Mouse (Mus musculus) adrenal gland, adult 8-10 months (tissue): ENCODE data around the gene Map2. TPM values are rescaled to one million over a fixed set of nuclear protein-coding genes. Genes with fewer than 3 reads are reported as not detected.

ENCODE experiments used
- DNase-seq: peaks from one replicate; pipeline ENCODE4 v3.0.0; 2022
- total RNA-seq, 4 experiments: library from RNA; stranded (reverse); gene quantifications; 2 replicates each; pipeline ENCODE4 v1.2.4; 2022

Map2 gene
- total RNA-seq, 4 experiments from 2014 or later, result 23.9 to 44.2 (median 34.4) TPM

- DNase-seq, result no peak
Measured at GRCm38 (mm10) chr1:66205517-66205916, 30.4 kb downstream of the Map2 start.

DNA sequence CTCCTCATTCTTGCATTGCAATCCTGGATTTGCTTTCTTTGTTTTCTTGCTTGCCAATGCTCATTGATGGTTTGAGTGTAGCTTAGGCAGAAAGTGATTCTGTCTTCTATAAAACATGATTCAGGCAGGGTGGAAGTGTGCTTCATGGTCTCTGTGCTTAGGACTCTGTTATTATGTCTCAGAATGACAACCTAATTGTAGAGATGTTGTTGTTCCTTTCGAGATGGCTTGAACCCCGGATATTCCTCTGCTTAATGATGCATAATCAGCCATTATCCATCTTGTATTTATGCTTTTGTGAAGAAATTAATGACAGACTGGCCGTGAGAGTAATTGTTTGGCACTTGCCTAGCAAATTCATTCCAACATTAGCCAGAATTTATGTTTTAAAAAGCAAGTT is 31.8 kb downstream of the Map2 start:
- DNase-seq, result no peak

DNA sequence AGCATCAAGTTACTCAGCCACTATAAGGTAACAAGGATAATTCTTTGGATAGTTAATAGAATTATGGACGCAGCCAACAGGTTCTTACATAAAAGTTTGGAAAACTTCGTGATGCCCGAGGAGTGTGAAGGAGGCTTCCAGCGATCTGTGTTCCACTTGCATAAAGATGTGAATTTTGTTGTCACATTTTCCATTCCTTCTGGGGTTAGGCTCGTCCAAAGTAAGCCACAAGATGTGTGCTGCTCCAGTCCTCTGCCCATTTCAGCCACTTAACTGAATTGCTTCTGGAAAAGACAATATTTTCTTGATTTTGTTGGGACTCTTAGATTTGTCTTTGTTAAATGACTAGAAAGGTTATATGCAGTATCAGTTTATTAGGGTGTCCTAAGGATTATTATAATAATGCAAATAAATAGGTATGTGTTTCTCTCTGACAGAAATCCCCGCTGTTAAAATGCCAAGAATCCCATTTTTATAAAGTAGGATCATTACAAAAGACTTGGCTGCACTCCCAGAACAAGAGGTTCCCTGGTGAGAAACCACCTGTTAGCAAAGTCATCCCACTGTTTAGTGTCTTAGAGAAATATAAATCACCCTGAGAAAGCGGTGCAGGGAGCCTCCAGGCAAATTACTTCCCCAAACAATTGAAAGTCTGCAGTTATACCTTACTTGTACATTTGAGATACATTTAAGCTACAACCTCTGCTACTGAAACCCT is 36.2 kb downstream of the Map2 start:
- DNase-seq, result no peak

DNA sequence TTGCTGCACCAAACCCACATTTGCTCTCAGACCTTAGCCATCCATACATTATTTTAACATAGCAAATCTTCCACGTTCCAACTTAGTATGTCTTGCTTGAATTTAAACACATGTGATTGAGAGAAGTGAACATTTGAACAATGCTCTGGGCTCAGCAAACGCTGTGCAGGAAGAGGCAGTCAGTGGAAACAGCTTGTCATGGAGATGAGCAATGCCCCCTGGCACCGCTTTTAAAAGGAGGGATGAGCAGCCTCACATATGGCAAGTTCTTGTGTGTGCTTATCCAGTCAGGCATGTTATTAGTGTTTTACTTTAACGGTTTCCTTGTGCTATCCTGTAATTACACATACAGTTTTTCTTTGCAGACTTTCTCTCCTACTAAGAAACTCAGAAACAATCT is 46.4 kb downstream of the Map2 start:
- DNase-seq, result no peak

- no peak for DNase-seq
Measured at GRCm38 (mm10) chr1:66223331-66223730, 48.3 kb downstream of the Map2 start.

- DNase-seq, result no peak
Measured at GRCm38 (mm10) chr1:66226372-66227368, 51.6 kb downstream of the Map2 start.

DNA sequence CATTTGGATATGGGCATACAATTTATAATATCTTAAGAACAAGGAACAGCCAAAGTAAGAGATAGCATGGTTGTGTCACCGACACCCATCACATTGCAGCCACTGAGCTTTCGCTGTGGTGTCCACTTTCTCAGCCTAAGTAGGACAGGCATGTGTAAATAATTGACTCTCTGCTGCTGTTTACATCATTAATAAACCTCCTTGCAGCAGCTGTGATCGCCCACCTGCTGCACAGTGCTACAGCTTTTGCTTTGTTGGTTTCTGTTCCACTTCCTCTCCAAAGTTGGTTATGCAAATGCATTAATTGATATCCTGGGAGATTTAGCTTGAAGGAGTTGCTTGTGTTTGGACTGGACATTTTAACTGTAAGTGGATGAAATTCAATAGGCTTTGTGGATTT is 53.1 kb downstream of the Map2 start:
- DNase-seq, result no peak

DNA sequence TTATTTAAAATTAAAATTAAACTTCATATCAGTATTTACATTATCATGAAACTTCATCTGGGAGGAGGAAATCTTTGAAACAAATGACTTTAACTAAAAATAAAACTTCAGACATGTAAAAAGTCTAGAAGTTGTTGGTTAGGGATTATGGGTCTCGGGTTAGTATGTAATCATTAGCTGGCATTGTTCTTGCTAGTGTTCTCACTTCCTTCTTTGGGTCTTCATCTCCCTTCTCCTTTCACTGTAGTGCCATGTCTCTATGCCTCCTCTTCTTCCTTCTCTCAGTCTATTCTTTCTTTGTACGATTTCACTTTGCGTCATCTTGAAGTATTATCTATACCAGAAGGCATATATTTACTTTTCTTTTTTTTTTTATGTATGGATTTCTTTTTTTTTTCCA is 55.3 kb downstream of the Map2 start:
- DNase-seq, result no peak

DNA sequence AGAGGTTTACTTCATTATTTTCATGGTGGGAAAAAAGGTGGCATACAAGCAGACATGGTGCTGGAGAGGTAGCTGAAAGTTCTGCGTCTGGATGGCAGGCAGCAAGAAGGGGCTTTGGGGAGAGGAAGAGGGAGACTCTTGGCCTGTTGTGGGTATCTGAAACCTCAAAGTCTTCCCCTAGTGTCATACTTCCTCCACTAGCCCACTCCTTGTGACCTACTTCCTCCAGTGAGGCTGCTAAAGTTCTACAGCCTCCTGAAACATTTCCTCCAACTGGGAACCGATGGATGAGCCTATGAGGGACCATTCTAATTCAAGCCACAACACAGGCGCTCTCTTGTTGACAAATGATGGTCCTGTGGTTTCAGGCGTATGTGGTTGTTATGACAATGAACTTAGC is 56.9 kb downstream of the Map2 start:
- no peak for DNase-seq

GRCm38 (mm10) chr1:66244910-66245309 is 69.8 kb downstream of the Map2 start:
- DNase-seq, result no peak

DNA sequence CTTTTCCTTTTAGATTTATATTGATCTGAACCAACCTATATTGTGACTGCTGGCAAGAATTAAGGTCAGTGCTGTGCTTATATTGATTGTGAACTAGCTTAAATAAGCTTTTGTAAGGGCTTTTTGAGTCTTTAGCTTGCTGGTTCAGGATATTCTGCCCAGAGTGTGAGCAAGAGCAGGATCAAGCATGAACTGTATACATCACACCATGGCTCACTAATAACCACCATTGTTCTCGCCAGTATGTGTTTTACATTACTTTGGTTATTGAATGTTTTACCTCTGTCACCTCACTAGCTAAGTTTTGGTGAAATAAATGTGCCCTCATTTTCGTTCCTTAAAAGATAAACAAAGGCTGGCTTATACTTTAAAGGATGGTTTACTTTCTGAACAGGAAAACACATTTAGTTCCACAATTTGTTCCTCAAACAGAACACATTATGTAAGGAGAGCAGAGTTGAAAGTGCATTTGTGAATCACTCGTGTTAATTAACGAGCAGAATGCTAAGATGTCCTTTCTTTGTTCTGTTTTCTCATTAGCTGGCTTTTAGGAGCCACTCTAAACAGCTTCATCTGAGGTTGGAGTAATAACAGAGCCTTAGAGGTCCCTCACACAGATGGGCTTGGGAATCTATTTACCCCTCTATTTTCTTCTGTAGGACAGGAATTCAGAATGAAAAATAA is 76.7 kb downstream of the Map2 start:
- no peak for DNase-seq

GRCm38 (mm10) chr1:66252333-66252724 is 77.3 kb downstream of the Map2 start:
- no peak for DNase-seq

DNA sequence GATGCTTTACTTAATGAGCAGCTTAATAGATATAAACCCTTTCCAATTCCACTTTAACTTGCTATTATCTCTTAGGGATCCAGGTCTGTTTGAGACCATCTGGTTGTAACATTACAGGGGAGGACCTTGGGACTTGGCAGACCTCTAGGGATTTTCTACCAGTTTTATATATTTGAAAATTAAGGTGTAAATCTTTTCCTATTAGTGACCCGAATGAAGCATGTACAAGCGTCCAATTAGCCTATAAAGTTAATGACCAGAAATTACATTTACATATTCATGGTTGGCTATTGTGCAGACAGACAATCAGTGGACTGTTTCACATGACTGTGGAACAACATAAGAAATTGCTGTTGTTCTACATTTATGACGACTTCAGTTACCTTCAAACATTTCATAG is 88.1 kb downstream of the Map2 start:
- no peak for DNase-seq

DNA sequence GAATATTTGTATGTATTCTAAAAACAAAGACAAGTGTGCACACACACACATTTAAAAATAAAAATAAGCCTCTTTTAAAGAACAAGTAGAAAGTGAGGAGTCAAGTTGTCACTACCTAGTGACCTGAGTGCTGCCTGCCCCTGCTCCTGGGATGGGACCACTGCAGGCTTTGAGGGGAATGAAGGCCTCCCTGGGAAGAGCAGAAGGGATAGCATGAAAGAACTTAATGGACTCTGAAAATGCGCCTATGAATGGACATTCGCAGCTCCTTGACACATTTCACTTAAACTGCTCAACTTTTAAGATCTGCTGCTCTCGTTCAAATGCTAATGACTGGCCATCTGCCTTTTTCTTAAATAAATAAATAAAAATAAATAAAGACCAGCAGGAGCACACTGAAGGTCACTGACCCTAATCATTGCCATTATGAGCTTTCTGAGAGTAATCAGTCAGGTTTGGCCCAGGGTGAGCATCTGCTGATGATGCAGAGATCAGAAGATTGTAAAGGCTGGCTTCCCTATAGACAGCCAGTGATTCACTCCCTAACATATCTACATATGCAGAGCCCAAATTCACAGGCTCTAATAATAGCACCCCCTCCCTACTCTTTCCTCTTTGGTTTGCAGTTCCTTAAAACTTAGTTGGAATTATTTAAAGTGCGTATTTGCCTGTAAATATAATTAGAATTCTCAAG is 91.3 kb downstream of the Map2 start:
- no peak for DNase-seq

DNA sequence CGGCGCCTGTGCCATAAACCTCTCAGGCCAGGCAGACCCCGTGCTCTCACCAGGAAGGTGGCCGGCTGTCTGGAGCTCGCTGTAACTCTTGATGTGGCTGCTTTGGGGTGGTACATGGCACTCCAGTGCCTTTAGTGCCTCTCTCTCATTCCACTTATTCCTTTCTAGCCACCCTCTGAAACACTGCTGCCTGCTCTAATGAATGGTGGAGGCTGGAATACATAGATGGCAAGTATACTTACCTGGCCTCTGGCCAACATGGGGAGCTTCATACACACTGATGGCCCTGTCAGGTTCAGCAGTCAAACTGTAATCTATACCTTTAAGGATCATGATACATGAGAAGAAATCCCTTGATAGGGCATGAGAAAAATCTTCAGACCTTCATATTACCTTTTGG is 102.6 kb downstream of the Map2 start:
- DNase-seq, result no peak

DNA sequence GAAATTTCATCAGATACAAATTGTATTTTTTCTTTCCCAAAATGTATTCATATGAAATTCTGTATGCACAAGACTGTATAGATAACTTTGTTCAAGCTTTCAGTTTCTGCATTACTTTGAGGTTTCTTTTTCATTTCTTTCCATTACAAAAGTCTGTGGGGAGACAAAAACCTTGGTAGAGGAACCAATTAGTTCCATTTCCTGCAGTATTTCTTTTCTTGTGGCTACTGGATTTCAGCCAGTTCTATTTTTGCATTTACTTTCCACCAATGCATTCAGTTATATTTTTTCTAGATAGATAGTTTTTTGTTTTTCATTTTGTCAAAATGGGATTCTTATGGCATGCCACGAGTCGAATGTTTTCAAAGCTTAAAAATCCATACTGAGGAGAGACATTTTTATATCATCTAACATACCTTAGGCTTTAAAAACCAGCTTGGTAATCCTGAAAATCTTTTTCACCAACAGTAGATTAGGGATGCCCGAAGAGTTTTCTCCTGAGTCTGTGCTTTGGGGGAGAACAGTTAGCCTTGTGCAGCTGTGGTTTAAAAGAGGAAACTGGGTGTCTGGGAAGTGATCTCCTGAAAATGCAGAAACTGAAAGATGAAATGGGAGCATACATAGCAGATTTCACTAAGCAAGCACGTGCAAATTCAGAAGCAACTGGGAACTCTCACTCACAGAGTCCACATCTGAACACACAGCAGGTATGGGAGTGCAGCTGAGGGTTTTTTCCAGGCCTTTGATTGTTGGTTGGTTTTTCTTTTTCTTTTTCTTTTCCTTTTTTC is 104.3 kb downstream of the Map2 start:
- no peak for DNase-seq

DNA sequence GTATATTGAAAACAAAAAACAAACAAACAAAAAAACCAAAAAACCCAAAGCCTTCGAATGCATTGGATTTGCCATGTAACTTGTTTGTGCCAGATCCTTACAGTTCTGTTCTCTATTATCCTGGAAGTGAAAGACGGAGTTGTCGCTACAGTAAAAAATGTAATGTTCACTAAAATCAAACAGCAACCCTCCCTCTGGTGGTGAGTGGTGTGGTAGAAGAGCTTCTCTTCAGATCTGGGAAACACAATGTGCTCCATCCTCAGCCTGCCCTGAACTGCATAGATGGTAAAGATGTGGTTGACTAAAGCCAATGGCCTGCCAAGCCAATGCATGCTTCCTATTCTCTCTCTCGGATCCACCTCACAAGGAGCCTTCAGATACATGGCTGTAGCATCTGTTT is 105.1 kb downstream of the Map2 start:
- no peak for DNase-seq

GRCm38 (mm10) chr1:66282447-66282846 is 107.4 kb downstream of the Map2 start:
- DNase-seq, result no peak

- no peak for DNase-seq
Measured at GRCm38 (mm10) chr1:66288987-66289386, 113.9 kb downstream of the Map2 start.

DNA sequence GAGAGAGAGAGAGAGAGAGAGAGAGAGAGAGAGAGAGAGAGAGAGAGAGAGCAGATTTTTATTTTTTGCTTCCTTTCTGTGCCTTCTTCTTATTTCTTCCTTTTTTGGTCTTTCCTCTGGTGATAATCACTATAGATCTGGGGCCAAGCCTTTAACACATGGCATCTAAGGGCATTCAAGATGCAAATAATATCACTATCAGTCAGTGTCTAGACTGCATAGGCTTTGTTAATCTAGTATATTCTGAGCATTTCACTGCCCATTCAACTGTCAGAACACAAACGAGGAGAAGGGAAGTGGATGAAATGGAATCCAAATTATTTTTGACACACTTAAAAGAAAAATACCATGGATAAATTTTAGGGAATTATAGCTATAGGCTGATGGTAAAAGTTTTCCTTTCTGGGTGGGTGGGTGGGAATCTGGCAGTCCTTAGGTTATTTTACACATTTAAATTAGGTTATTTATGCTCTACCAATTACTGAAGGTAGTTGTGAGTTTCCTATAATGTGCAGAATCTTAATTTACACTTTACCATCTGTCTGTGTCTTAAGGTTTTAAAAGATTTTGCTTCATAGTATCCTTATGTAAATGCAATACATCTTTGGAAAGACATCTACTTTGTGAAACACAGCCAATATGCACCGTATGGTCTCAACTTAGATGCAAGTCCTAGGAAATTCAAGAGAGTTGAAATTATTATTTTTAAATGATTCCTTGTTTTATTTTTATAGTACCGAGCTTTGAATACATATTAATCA is 117.2 kb downstream of the Map2 start:
- no peak for DNase-seq

DNA sequence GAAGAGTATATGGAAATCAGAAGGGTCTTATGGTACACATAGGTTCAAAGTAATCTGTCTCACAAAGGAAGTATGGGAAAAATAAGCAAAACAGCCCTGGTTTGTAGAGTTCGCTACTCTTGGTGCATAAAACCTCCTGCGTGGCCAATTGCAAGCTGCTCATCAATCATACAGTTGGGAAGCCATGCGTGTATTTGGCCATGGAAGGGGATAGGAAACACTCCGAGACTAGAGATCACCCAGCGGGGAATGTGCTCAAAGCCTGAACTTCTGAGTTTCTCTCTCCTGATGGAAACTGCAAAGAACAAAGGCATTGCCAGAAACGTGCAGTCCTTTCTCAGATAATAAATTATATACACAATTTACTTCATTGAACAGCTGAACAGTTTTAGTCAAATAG is 124.3 kb downstream of the Map2 start:
- no peak for DNase-seq
